Mouse (Mus musculus): ENCODE results near the gene Pde10a.

- no peak for TF ChIP-seq CTCF (conservative IDR thresholded peaks at IDR 0.05; ENCODE audit: insufficient read depth, insufficient read length, low read depth, low read length)
- TF ChIP-seq POLR2A (IDR thresholded peaks at IDR 0.05; ENCODE audit: low read depth, low read length), result no peak
These were observed 373.0 kb downstream of the Pde10a start for GRCm38 (mm10) chr17:8898221-8898620.
